Mouse (Mus musculus): ENCODE measurements at regions not wholly inside any gene's neighbourhood (a gene's known extent, or its start where the extent isn't known, plus 50 kb on each side); places are given as distances from the start of the nearest gene placed in this dataset.

DNA sequence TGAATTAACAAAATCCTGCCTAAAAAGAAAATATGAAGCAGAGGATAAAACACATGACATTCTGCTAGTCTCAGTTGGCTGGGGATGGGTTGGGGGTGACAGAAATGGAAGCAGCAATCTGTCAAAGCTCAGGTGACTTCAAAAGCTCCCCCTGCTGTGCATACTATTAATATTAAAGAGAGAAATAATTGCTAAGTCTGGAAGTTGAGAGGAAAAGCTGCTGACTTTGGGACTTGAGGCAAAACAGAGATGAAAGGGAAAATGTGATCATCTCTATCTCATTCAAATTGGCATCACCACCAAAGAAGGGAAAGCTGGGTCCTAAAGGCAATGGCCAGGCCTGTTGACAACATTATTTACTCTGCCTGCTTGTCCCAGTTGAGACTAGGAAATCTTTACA is 90.8 kb downstream of the Rpe65 start:
- no peak overlapping the region for H3K4me2 ChIP-seq (ENCODE audit: low read length)
- H3K9ac ChIP-seq (ENCODE audit: low read depth, low read length), result no peak overlapping the region
- no peak overlapping the region for H3K4me3 ChIP-seq (ENCODE audit: low read length)
- no peaks in the 10 kb centered on the region for H3K36me3 ChIP-seq (ENCODE audit: control insufficient read depth, insufficient read depth, low read length)
- no peak for ATAC-seq
- H3K27me3 ChIP-seq (replicated peaks; ENCODE audit: control insufficient read depth, insufficient read depth, low read length), result no peaks in the 10 kb centered on the region
- H3K9me3 ChIP-seq (ENCODE audit: control insufficient read depth, low read length), result no peaks in the 10 kb centered on the region
- H3K4me1 ChIP-seq (ENCODE audit: control insufficient read depth, insufficient read depth, low read depth, low read length), result no peaks in the 10 kb centered on the region
- no peak overlapping the region for H3K27ac ChIP-seq (ENCODE audit: low read depth, low read length)

DNA sequence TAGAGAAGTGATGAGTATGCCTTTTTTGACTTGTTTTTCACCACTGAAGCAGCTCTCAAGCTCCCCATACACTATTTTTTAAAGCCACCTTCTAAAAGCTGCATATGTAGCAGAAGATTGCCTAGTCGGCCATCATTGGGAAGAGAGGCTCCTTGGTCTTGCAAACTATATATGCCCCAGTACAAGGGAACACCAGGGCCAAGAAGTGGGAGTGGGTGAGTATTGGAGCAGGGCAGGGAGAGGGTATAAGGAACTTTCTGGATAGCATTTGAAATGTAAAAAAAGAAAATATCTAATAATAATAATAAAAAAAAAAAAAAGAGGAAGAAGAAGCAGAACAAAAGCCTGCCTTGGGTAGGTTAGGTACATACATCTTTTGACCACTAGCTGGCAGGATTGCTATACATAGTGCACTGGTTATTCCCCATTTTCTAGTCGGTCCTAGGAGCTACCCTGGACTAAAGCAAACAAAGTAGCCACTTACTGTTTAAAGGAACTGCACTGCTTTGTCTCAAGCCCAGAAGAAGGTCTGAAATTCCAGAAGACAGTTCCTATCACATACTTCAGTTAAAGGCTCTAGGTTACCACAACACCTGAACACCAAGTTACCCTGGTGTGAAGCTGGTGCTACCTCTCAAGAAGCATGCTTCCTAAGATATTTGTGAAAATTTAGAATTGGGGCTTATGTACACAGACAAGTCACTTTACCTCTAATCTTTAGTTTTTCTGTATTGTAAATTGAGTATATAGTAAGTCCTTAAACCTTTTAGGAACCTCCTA is 114.9 kb upstream of the Wls start:
- 37% methylated on average over 2 of the region's 2 CpGs for WGBS
- no peak overlapping the region for H3K4me3 ChIP-seq (ENCODE audit: low read length)
- H3K27ac ChIP-seq (ENCODE audit: low read depth, low read length), result no peak overlapping the region
- H3K9me3 ChIP-seq (ENCODE audit: control insufficient read depth, low read length), result no peaks in the 10 kb centered on the region
- 0 out of 2 replicates have a peak, but pooled peaks have one; percentile 52 for ATAC-seq
- H3K36me3 ChIP-seq (ENCODE audit: control insufficient read depth, insufficient read depth, low read length), result no peaks in the 10 kb centered on the region
- no peak overlapping the region for H3K9ac ChIP-seq (ENCODE audit: low read depth, low read length)
- no peak overlapping the region for H3K4me2 ChIP-seq (ENCODE audit: low read length)
- no peaks in the 10 kb centered on the region for H3K27me3 ChIP-seq (replicated peaks; ENCODE audit: control insufficient read depth, insufficient read depth, low read length)
- no peaks in the 10 kb centered on the region for H3K4me1 ChIP-seq (ENCODE audit: control insufficient read depth, insufficient read depth, low read depth, low read length)

DNA sequence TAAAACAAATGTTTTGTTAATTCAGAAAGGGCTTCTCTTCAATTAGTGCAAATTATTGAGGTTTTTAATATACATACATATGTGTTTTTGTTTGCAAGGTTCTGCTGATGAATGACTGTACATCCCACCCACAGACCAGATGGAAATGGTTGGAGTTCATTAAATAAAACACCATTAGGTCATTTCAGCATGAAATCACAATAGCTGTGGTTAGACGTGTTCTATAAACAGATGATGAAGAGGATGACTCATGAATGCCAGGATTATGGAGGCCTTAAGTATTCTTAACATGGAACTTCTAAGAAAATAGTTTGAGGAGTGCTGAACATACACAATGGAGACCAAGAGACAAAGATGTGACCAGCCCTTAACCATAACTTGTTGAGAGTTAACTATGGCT is 107.3 kb upstream of the Wls start:
- H3K4me1 ChIP-seq (ENCODE audit: control insufficient read depth, insufficient read depth, low read depth, low read length), result no peaks in the 10 kb centered on the region
- H3K9me3 ChIP-seq (ENCODE audit: control insufficient read depth, low read length), result no peaks in the 10 kb centered on the region
- no peak for ATAC-seq
- WGBS, result 74% methylated on average over 1 of the region's 1 CpGs
- no peak overlapping the region for H3K4me2 ChIP-seq (ENCODE audit: low read length)
- H3K27me3 ChIP-seq (replicated peaks; ENCODE audit: control insufficient read depth, insufficient read depth, low read length), result no peaks in the 10 kb centered on the region
- H3K4me3 ChIP-seq (ENCODE audit: low read length), result no peak overlapping the region
- H3K9ac ChIP-seq (ENCODE audit: low read depth, low read length), result no peak overlapping the region
- no peaks in the 10 kb centered on the region for H3K36me3 ChIP-seq (ENCODE audit: control insufficient read depth, insufficient read depth, low read length)
- no peak overlapping the region for H3K27ac ChIP-seq (ENCODE audit: low read depth, low read length)

DNA sequence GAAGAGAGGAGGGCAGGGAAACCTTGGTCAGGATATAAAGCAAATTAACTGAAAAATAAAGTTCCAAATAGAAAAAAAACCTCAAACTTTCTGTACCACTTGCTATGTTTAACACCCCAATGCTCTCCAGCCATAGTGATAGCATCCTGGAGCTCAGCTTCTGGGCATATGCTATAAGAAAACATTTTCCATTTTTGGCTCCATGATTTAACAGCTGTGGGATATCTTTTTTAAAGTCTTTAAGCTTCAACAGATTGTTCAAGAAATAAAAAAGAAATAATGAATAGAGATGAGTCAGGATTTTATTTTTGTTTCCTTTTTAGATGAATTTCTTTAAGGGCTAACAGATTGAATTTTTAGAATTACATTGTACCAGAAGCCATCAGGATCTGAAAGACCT is 106.3 kb upstream of the Wls start:
- no peak overlapping the region for H3K9ac ChIP-seq (ENCODE audit: low read depth, low read length)
- H3K27me3 ChIP-seq (replicated peaks; ENCODE audit: control insufficient read depth, insufficient read depth, low read length), result no peaks in the 10 kb centered on the region
- H3K4me2 ChIP-seq (ENCODE audit: low read length), result no peak overlapping the region
- H3K4me1 ChIP-seq (ENCODE audit: control insufficient read depth, insufficient read depth, low read depth, low read length), result no peaks in the 10 kb centered on the region
- no peak overlapping the region for H3K27ac ChIP-seq (ENCODE audit: low read depth, low read length)
- H3K36me3 ChIP-seq (ENCODE audit: control insufficient read depth, insufficient read depth, low read length), result no peaks in the 10 kb centered on the region
- no peak for ATAC-seq
- no peak overlapping the region for H3K4me3 ChIP-seq (ENCODE audit: low read length)
- H3K9me3 ChIP-seq (ENCODE audit: control insufficient read depth, low read length), result no peaks in the 10 kb centered on the region

DNA sequence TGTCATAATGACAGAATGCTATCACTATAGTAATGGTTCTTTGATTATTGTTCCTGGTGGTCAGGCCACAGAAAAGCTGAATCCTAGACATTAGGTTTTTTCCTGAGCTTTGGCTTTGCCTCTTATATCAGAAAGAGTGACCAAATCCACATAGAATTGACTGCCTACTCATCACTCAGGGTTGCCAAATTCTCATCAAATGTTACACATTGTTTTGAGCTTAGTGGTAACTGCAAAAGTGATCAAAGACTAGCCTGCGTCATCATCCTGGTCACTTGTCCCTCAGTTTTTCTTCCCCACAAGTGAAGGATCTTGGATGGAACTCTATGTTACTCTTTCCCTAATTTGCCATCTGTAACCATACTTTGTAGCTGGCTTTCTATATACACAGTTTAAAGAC is 104.9 kb upstream of the Wls start:
- no peaks in the 10 kb centered on the region for H3K27me3 ChIP-seq (replicated peaks; ENCODE audit: control insufficient read depth, insufficient read depth, low read length)
- no peak overlapping the region for H3K4me2 ChIP-seq (ENCODE audit: low read length)
- no peak overlapping the region for H3K4me3 ChIP-seq (ENCODE audit: low read length)
- 93% methylated on average over 1 of the region's 1 CpGs for WGBS
- no peaks in the 10 kb centered on the region for H3K4me1 ChIP-seq (ENCODE audit: control insufficient read depth, insufficient read depth, low read depth, low read length)
- no peak overlapping the region for H3K27ac ChIP-seq (ENCODE audit: low read depth, low read length)
- no peak overlapping the region for H3K9ac ChIP-seq (ENCODE audit: low read depth, low read length)
- H3K9me3 ChIP-seq (ENCODE audit: control insufficient read depth, low read length), result no peaks in the 10 kb centered on the region
- no peak for ATAC-seq
- H3K36me3 ChIP-seq (ENCODE audit: control insufficient read depth, insufficient read depth, low read length), result no peaks in the 10 kb centered on the region

DNA sequence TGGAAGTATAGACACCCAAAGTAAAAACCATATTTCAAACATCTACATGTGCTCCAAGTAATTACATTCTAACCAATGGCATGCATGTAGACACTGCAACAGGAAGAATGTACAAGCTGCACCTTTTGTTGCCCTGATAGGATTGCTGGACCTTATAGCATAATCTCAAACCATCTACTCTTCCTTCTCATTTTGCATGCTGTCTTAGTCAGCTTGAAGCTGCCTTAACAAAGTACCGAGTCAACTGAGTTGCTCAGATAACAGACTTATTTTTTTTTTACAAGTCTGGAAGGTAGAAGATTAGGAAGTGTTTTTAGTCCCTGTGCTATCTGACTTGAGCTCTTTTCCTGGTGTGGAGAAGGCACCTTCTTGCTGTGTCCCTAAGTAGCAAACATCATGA is 103.4 kb upstream of the Wls start:
- no peak overlapping the region for H3K4me2 ChIP-seq (ENCODE audit: low read length)
- no peaks in the 10 kb centered on the region for H3K27me3 ChIP-seq (replicated peaks; ENCODE audit: control insufficient read depth, insufficient read depth, low read length)
- 74% methylated on average over 1 of the region's 1 CpGs for WGBS
- no peaks in the 10 kb centered on the region for H3K9me3 ChIP-seq (ENCODE audit: control insufficient read depth, low read length)
- H3K9ac ChIP-seq (ENCODE audit: low read depth, low read length), result no peak overlapping the region
- no peaks in the 10 kb centered on the region for H3K36me3 ChIP-seq (ENCODE audit: control insufficient read depth, insufficient read depth, low read length)
- no peak overlapping the region for H3K27ac ChIP-seq (ENCODE audit: low read depth, low read length)
- H3K4me1 ChIP-seq (ENCODE audit: control insufficient read depth, insufficient read depth, low read depth, low read length), result no peaks in the 10 kb centered on the region
- no peak for ATAC-seq
- no peak overlapping the region for H3K4me3 ChIP-seq (ENCODE audit: low read length)

DNA sequence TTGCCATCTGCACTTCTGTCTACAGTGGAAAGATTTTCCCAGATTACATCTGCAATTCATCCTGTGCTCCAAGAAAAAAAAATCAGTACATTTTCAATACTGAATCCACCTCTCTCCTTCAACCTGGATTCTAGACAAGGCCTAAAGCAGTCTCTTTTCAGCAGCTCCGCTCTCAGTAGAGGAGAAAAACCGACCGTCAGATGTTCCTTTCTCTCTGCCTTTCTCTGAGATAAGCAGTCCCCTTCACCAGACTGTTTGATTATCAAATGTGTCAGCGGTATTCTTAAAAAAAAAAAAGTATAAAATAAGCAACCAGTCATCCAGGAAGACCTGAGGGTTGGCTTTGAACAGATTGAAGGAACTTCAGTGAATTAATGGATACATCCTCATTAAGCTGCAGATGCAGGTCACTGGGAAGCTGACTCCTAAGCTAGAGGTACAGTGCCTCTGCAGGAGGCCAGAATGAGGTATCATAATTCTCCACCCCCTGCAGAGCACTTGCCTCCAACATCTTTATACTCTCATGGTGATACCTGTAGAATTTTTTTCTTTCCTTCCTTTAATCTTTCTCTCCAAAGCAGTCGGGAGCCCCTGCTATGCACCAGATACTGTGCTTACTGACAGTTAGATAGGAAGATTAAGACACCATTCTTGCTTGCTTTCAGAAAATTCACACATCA is 98.7 kb upstream of the Wls start:
- Histone ChIP-seq H3K27me3 (replicated peaks; ENCODE audit: control insufficient read depth, insufficient read depth, low read length) (no peaks in the 10 kb centered on the region), H3K27ac (ENCODE audit: low read depth, low read length) (no peak overlapping the region), H3K9me3 (ENCODE audit: control insufficient read depth, low read length) (no peaks in the 10 kb centered on the region), H3K9ac (ENCODE audit: low read depth, low read length) (no peak overlapping the region), H3K4me1 (ENCODE audit: control insufficient read depth, insufficient read depth, low read depth, low read length) (no peaks in the 10 kb centered on the region), H3K36me3 (ENCODE audit: control insufficient read depth, insufficient read depth, low read length) (no peaks in the 10 kb centered on the region), H3K4me3 (ENCODE audit: low read length) (no peak overlapping the region), H3K4me2 (ENCODE audit: low read length) (no peak overlapping the region)
- 67% methylated on average over 5 of the region's 5 CpGs for WGBS
- ATAC-seq, result no peak

DNA sequence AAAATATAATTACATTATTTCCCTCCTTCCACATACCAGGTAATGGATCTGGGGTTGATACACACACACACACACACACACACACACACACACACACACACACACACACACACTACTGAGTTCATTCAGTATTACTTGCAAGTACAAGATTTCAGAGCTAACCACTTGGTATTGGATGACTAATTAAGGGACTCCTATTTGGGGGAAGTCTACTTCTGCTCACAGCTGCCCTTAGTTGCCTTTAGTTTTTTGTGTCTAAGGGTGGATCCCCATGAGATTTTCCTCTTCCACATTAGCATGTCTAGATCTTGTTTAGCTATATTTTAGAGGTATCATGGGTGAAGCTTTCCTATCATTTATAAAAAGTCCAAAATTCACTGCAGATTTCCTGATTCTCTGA is 97.7 kb upstream of the Wls start:
- Histone ChIP-seq H3K27me3 (replicated peaks; ENCODE audit: control insufficient read depth, insufficient read depth, low read length) (no peaks in the 10 kb centered on the region), H3K36me3 (ENCODE audit: control insufficient read depth, insufficient read depth, low read length) (no peaks in the 10 kb centered on the region)
- no peak for ATAC-seq

DNA sequence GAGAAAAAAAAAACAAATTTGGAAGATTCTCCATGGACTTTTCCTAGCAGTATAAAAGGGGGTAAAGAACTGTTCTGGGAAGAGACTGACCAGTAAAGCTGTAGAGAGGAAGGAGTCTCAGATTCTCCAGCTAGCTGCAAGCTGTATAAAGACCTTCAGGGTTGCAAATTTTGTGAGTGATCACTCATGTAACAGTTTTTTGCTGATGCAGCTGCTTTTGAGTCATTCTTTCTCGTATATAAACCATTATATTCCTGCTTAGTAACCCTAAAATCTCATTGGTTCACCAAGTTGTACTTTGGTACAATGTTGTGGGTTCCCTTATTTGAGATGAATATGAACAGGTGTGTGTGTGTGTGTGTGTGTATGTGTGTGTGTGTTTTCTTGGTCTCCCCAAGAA is 79.7 kb upstream of the Wls start:
- no peak overlapping the region for H3K27ac ChIP-seq (ENCODE audit: low read depth, low read length)
- ATAC-seq, result no peak
- H3K9ac ChIP-seq (ENCODE audit: low read depth, low read length), result no peak overlapping the region
- H3K9me3 ChIP-seq (ENCODE audit: control insufficient read depth, low read length), result no peaks in the 10 kb centered on the region
- H3K4me3 ChIP-seq (ENCODE audit: low read length), result no peak overlapping the region
- WGBS, result 79% methylated on average over 1 of the region's 1 CpGs
- H3K27me3 ChIP-seq (replicated peaks; ENCODE audit: control insufficient read depth, insufficient read depth, low read length), result no peaks in the 10 kb centered on the region
- H3K4me1 ChIP-seq (ENCODE audit: control insufficient read depth, insufficient read depth, low read depth, low read length), result no peaks in the 10 kb centered on the region
- H3K36me3 ChIP-seq (ENCODE audit: control insufficient read depth, insufficient read depth, low read length), result no peaks in the 10 kb centered on the region
- H3K4me2 ChIP-seq (ENCODE audit: low read length), result no peak overlapping the region

More for the DNA sequence above, 97.7 kb upstream of the Wls start:
- H3K4me1 ChIP-seq (ENCODE audit: control insufficient read depth, insufficient read depth, low read depth, low read length), result no peaks in the 10 kb centered on the region
- no peaks in the 10 kb centered on the region for H3K9me3 ChIP-seq (ENCODE audit: control insufficient read depth, low read length)
- no peak overlapping the region for H3K9ac ChIP-seq (ENCODE audit: low read depth, low read length)
- H3K4me2 ChIP-seq (ENCODE audit: low read length), result no peak overlapping the region
- no peak overlapping the region for H3K27ac ChIP-seq (ENCODE audit: low read depth, low read length)
- H3K4me3 ChIP-seq (ENCODE audit: low read length), result no peak overlapping the region
